Mouse (Mus musculus): ENCODE measurements around the gene Pgf. TPM values are rescaled to one million over a fixed set of nuclear protein-coding genes. Genes with fewer than 3 reads are reported as not detected.
A peak's percentile ranks its signal among the peaks of the same experiment; 100 is the strongest.
"Not testable (repeated sequence)": the region's sequence is repeated elsewhere in the genome, so short reads cannot be mapped to it uniquely, and the experiment has no call there.

Gene Pgf
- polyA plus RNA-seq, 1 experiment from 2014 or later: 0.36 TPM

DNA sequence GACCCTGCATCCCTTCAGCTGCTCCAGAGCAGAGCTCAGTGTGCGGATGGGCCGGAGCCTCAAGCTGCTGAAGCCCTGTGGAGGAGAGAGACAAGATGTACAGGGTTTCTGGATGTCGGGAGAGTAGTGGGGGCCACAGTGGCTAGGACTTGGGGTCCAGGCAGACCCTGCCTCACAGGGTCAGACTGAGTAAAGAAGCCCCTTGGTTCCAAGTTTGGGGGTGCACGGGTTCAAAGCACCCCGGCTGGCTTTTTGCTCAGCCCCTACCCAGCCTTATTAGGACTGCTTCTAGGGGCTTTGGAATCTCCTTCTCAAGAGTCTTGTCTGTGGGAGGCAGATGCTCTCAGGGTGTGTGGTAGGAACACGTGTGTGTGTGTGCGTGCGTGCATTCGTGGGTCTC lies 30.7 kb downstream of the Pgf start:
- Histone ChIP-seq H3K4me2 (ENCODE audit: low read depth, low read length) (no peak overlapping the region), H3K9me3 (ENCODE audit: low read length) (no peaks in the 10 kb centered on the region), H3K4me3 (ENCODE audit: low read depth, low read length) (no peak overlapping the region), H3K36me3 (replicated peaks; ENCODE audit: insufficient read depth, low read length) (no peaks in the 10 kb centered on the region), H3K27me3 (ENCODE audit: insufficient read depth, low read length) (0 out of 2 replicates have a peak, but pooled peaks cover 3% of the 10 kb centered on the region), H3K9ac (replicated peaks) (no peak overlapping the region), H3K4me1 (ENCODE audit: insufficient read depth) (peaks cover 11% of the 10 kb centered on the region), H3K27ac (ENCODE audit: low read depth) (no peak overlapping the region)
- 73% methylated on average over 9 of the region's 9 CpGs for WGBS (ENCODE audit: insufficient replicate concordance)
- TF ChIP-seq CTCF (IDR thresholded peaks at IDR 0.05; ENCODE audit: low read depth) (no peak), EP300 (IDR thresholded peaks at IDR 0.05; ENCODE audit: low read depth) (no peak)
- DNase-seq (peak; percentile 11), ATAC-seq (no peak)

DNA sequence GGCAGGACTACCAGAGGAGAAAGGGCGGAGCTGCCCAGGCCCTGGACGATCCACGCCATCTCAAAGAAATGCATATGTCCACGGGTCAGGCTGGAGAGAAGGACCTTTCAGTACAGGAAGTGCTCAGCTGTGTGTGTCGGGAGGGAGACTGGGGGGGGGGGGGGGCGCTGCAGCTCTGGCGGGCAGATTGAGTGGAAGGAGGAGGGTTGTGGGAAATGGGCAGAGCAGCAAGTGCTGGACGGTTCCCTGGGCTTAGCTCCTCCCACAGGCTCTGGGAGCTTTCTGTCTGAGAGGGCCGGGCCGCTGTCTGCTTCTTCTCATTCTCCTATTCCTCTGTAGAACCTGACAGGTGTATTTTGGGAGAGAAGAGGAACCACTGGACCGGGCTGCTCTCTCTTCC lies 31.2 kb downstream of the Pgf start:
- DNase-seq: peak; percentile 24
- no peak for ATAC-seq

DNA sequence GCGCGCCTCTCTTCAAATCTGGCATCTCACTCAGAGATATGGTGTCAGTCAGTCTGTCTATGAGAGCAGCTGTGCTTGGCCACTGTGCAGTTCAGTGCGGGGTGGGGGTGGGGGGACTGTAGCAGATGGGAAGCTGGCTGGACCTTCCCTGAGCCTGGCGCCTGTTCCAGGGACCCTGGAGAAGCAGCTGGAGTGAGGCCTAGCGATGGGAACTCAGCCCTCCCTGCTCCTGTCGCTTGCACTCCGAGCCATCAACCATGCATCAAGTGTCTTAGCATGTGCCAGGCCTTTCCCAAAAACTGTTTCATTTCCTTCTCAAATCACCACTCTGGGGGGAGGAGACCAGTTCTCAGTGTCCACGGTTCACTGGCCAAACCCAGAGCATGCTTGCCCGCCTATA lies 32.0 kb downstream of the Pgf start:
- Histone ChIP-seq H3K4me3 (ENCODE audit: low read depth, low read length) (no peak overlapping the region), H3K9ac (replicated peaks) (no peak overlapping the region), H3K9me3 (ENCODE audit: low read length) (no peaks in the 10 kb centered on the region), H3K4me1 (ENCODE audit: insufficient read depth) (no peaks in the 10 kb centered on the region), H3K27me3 (ENCODE audit: insufficient read depth, low read length) (no peaks in the 10 kb centered on the region), H3K36me3 (replicated peaks; ENCODE audit: insufficient read depth, low read length) (no peaks in the 10 kb centered on the region), H3K27ac (ENCODE audit: low read depth) (no peak overlapping the region), H3K4me2 (ENCODE audit: low read depth, low read length) (no peak overlapping the region)
- TF ChIP-seq EP300 (IDR thresholded peaks at IDR 0.05; ENCODE audit: low read depth) (no peak), CTCF (IDR thresholded peaks at IDR 0.05; ENCODE audit: low read depth) (no peak)
- DNase-seq: peak; percentile 11
- no peak for ATAC-seq
- WGBS (ENCODE audit: insufficient replicate concordance): 80% methylated on average over 9 of the region's 9 CpGs

More for the DNA sequence above, 31.2 kb downstream of the Pgf start:
- Histone ChIP-seq H3K4me2 (ENCODE audit: low read depth, low read length) (no peak overlapping the region), H3K36me3 (replicated peaks; ENCODE audit: insufficient read depth, low read length) (no peaks in the 10 kb centered on the region), H3K27ac (ENCODE audit: low read depth) (no peak overlapping the region), H3K4me3 (ENCODE audit: low read depth, low read length) (no peak overlapping the region), H3K9me3 (ENCODE audit: low read length) (no peaks in the 10 kb centered on the region), H3K9ac (replicated peaks) (no peak overlapping the region), H3K4me1 (ENCODE audit: insufficient read depth) (peaks cover 6% of the 10 kb centered on the region), H3K27me3 (ENCODE audit: insufficient read depth, low read length) (0 out of 2 replicates have a peak, but pooled peaks cover 3% of the 10 kb centered on the region)
- TF ChIP-seq EP300 (IDR thresholded peaks at IDR 0.05; ENCODE audit: low read depth) (no peak), CTCF (IDR thresholded peaks at IDR 0.05; ENCODE audit: low read depth) (no peak)
- WGBS (ENCODE audit: insufficient replicate concordance): 38% methylated on average over 5 of the region's 11 CpGs

DNA sequence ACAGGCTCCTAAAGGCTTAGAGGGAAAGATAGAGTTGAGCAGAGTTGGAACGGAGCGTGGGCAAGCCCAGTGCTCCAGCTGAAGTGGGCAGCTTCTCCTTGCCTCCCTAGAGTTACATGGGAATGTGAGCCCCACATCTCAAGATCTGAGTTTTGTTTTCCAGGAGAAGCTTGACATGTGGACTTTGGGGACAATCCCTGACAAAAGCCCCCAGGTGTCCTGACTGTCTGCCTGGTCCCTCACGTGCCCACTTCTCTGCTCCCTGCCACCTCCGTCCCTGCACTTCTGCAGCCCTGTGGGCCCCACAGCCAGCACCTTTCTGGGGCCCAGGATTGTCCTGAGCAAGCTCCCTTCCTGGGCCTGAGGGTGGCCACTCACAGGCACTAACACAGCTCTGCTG lies 32.8 kb downstream of the Pgf start:
- TF ChIP-seq EP300 (IDR thresholded peaks at IDR 0.05; ENCODE audit: low read depth): no peak
- no peak for TF ChIP-seq CTCF (IDR thresholded peaks at IDR 0.05; ENCODE audit: low read depth)
- H3K4me2 ChIP-seq (ENCODE audit: low read depth, low read length): no peak overlapping the region
- no peaks in the 10 kb centered on the region for H3K27me3 ChIP-seq (ENCODE audit: insufficient read depth, low read length)
- no peak overlapping the region for H3K9ac ChIP-seq (replicated peaks)
- no peaks in the 10 kb centered on the region for H3K4me1 ChIP-seq (ENCODE audit: insufficient read depth)
- DNase-seq (peak; percentile 11), ATAC-seq (no peak)
- WGBS (ENCODE audit: insufficient replicate concordance): 92% methylated on average over 4 of the region's 4 CpGs
- H3K27ac ChIP-seq (ENCODE audit: low read depth): no peak overlapping the region
- H3K36me3 ChIP-seq (replicated peaks; ENCODE audit: insufficient read depth, low read length): no peaks in the 10 kb centered on the region
- no peak overlapping the region for H3K4me3 ChIP-seq (ENCODE audit: low read depth, low read length)
- no peaks in the 10 kb centered on the region for H3K9me3 ChIP-seq (ENCODE audit: low read length)

DNA sequence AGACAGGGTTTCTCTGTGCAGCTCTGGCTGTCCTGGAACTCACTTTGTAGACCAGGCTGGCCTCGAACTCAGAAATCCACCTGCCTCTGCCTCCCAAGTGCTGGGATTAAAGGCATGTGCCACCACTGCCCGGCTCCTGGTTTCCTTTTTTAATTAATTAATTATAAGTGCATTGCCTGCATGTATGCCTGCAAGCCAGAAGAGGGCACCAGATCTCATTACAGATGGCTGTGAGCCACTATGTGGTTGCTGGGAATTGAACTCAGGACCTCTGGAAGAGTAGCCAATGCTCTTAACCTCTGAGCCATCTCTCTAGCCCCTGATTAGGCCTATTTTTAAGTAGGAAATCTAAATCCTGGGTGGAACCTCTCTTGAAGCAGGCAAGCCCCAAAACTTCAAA lies 33.3 kb downstream of the Pgf start:
- H3K9me3 ChIP-seq (ENCODE audit: low read length); H3K27ac ChIP-seq (ENCODE audit: low read depth); H3K4me3 ChIP-seq (ENCODE audit: low read depth, low read length); H3K4me2 ChIP-seq (ENCODE audit: low read depth, low read length); H3K9ac ChIP-seq (replicated peaks); H3K4me1 ChIP-seq (ENCODE audit: insufficient read depth); DNase-seq; H3K27me3 ChIP-seq (ENCODE audit: insufficient read depth, low read length); ATAC-seq; H3K36me3 ChIP-seq (replicated peaks; ENCODE audit: insufficient read depth, low read length): not testable (repeated sequence)
- TF ChIP-seq CTCF (IDR thresholded peaks at IDR 0.05; ENCODE audit: low read depth): peak; percentile 36; the same call in 1 of the 2 replicates
- 64% methylated on average over 2 of the region's 2 CpGs for WGBS (ENCODE audit: insufficient replicate concordance)

DNA sequence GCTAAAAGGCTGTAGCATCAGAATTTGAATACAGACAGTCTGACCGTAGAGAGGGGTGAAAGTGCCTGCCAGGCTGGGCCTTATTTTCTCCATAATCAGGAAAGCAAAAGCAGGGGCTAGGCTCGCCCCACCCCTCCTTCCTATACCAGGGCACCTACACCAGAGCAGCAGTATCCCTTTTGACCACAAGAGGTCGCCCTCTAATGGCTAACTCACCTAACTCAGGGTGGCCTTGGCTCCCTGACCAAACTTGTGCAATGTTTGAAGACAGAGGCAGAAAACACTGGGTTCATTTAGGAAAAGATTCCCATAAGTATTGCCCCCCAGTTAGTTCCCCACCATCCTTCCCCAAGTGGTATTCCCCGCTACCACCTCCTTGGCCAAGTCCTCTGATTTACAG lies 34.8 kb downstream of the Pgf start:
- ATAC-seq (peak; percentile 82), DNase-seq (peak; percentile 89)
- no peak overlapping the region for H3K9ac ChIP-seq (replicated peaks)
- H3K36me3 ChIP-seq (replicated peaks; ENCODE audit: insufficient read depth, low read length): no peaks in the 10 kb centered on the region
- H3K4me2 ChIP-seq (ENCODE audit: low read depth, low read length): no peak overlapping the region
- H3K4me3 ChIP-seq (ENCODE audit: low read depth, low read length): no peak overlapping the region
- no peak overlapping the region for H3K27ac ChIP-seq (ENCODE audit: low read depth)
- 21% methylated on average over 4 of the region's 4 CpGs for WGBS (ENCODE audit: insufficient replicate concordance)
- TF ChIP-seq CTCF (IDR thresholded peaks at IDR 0.05; ENCODE audit: low read depth): peak; percentile 96
- no peak for TF ChIP-seq EP300 (IDR thresholded peaks at IDR 0.05; ENCODE audit: low read depth)
- H3K4me1 ChIP-seq (ENCODE audit: insufficient read depth): peaks cover 2% of the 10 kb centered on the region
- no peaks in the 10 kb centered on the region for H3K27me3 ChIP-seq (ENCODE audit: insufficient read depth, low read length)
- H3K9me3 ChIP-seq (ENCODE audit: low read length): no peaks in the 10 kb centered on the region

DNA sequence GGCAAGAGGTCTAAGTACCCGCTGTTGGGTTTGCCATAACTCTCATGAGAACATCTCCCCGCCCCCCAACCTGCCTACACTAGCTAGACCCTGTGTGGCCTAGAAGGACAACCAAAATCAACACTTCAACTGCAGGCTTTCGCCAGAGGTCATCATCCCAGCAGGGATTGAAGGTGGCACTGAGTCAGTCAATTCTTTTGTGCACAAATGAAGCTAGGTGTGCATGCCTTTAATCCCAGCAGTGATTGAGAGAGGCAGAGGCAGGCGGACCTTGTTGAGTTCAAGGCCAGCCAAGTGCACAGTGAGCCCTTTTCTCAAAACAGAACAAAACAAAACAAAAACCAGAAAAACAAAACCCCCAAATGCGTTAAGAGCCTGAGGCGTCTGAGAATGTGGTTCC lies 36.5 kb downstream of the Pgf start:
- ATAC-seq (no peak), DNase-seq (no peak)
- Histone ChIP-seq H3K4me3 (ENCODE audit: low read depth, low read length) (no peak overlapping the region), H3K27me3 (ENCODE audit: insufficient read depth, low read length) (no peaks in the 10 kb centered on the region), H3K4me1 (ENCODE audit: insufficient read depth) (peaks cover 2% of the 10 kb centered on the region), H3K9ac (replicated peaks) (no peak overlapping the region), H3K27ac (ENCODE audit: low read depth) (no peak overlapping the region), H3K36me3 (replicated peaks; ENCODE audit: insufficient read depth, low read length) (no peaks in the 10 kb centered on the region), H3K9me3 (ENCODE audit: low read length) (no peaks in the 10 kb centered on the region), H3K4me2 (ENCODE audit: low read depth, low read length) (no peak overlapping the region)
- 78% methylated on average over 6 of the region's 6 CpGs for WGBS (ENCODE audit: insufficient replicate concordance)
- TF ChIP-seq EP300 (IDR thresholded peaks at IDR 0.05; ENCODE audit: low read depth) (no peak), CTCF (IDR thresholded peaks at IDR 0.05; ENCODE audit: low read depth) (no peak)

Data from liver, postnatal 0 days (tissue).